Mouse (Mus musculus) ES-E14 (cell line): ENCODE measurements around the gene Lrp4.

Experiments
- CHD2 ChIP-seq: IDR thresholded peaks from 2 replicates; pipeline ENCODE4 v1.6.1; 2014; ENCODE audit warnings: mild to moderate bottlenecking, low read depth, low read length, inconsistent platforms
- MAFK ChIP-seq: IDR thresholded peaks from 2 replicates; pipeline ENCODE4 v1.6.1; 2014; ENCODE audit warnings: mild to moderate bottlenecking, low read depth, low read length, inconsistent platforms; ENCODE audit not compliant: insufficient read depth
- ZNF384 ChIP-seq: IDR thresholded peaks from 2 replicates; pipeline ENCODE4 v1.6.1; 2012; ENCODE audit warnings: low read depth, low read length, inconsistent platforms

GRCm38 (mm10) chr2:91461341-91461740, 4.0 kb downstream of the Lrp4 start:
- TF ChIP-seq ZNF384 (no peak), MAFK (no peak), CHD2 (no peak)
